Mouse (Mus musculus) thymus, postnatal 25 days (tissue): ENCODE measurements around the gene Gcm1.
A peak's percentile ranks its signal among the peaks of the same experiment; 100 is the strongest.
"Not testable (repeated sequence)": the region's sequence is repeated elsewhere in the genome, so short reads cannot be mapped to it uniquely, and the experiment has no call there.

Source experiments
- DNase-seq: peaks from one replicate; pipeline ENCODE4 v3.0.0; 2022

Gene Gcm1

DNA sequence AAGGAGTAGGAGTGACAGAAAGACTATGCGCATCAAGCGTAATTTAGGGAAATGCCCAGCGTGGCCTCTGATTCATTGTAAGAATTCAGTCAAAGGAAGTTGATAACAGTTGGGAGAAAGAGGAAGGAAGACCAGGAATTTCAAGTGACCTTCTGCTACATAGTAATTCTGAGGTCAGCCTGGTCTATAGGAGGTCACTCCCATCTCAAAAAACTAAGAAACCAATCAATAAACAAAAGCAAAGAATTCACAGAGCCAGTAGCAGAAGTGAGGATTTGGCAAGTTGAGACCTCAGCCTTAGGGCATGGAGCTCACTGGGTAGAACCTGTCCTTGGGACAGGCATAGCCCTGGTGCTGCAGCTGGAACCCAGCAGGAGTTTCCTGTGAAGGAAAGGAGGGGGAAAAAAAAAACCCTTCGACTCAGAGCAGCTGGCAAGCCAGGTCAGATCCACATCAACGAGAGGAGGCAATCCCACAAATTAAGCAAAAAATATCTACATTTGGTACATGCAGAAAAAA, 1.2 kb upstream of the Gcm1 start:
- no peak for DNase-seq

DNA sequence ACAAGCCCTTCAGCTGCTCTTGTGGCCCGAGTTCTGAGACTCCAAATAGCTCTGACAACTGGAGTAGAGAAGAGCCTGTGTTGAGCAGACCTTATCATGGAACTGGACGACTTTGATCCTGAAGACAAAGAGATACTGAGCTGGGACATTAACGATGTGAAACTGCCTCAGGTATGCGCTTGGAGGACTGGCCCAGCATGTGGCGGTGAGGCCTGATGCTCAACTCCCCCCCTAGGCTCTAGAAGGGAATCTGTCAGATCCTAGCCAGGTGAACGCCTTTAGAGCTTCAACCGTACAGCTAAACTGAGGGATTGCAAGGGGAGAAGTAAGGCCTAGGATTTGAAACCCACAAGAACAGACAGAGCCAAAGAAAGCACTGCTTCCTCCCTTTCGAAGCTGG, 2.1 kb downstream of the Gcm1 start:
- DNase-seq = no peak

DNA sequence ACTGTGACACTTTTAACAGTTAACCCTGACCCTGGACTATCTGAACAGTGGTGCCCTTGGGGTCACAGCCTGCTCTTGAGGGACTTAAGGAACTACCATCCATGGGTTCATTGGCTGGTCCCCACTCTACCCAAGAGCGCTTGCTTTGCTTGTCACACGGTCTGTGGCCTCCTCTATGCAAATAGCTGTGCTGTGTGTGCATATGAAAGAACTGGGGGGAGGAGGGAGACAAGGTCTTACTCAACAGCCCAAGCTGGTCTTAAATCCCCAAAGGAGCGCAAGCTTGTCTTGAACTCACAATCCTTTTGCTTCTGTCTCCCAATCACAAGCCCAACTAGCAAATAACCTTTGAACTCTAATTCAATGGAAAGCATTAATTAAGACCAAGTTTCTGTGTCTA, 2.6 kb downstream of the Gcm1 start:
- DNase-seq = no peak

DNA sequence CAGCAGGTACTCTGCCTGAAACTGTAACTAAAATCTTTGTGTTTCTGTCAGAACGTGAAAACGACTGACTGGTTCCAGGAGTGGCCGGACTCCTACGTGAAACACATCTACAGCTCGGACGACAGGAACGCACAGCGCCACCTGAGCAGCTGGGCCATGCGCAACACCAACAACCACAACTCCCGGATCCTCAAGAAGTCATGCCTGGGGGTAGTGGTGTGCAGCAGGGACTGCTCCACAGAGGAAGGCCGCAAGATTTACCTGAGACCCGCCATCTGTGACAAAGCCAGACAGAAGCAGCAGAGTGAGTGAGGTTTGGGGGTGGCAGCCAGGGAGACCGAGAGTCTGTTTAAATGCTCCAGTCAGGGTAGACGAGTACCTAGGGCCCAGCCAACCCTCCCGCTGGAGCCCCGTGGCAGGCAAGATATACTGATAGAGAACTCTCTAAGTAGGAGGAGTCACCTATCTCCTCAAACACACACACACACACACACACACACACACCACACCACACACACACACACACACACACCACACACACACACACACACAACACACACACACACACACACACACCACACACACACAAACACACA, 7.9 kb downstream of the Gcm1 start:
- DNase-seq = no peak

DNA sequence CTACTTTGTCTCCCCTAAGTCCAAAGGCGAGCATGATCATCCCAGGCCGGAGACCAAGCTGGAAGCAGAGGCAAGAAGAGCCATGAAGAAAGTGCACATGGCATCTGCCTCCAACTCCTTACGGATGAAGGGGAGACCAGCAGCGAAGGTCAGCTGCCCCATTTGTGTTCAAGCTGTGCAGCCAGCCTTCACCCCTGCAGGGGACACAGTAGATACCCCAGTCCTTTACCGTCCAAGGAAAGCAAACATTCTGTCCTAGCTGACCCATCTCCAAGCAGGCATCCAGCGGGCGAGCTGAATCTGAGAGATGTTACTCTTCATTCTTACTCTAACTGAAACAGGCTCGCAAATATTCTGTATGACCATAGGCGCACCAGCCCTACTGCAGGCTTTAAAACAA, 10.7 kb downstream of the Gcm1 start:
- DNase-seq = no peak

DNA sequence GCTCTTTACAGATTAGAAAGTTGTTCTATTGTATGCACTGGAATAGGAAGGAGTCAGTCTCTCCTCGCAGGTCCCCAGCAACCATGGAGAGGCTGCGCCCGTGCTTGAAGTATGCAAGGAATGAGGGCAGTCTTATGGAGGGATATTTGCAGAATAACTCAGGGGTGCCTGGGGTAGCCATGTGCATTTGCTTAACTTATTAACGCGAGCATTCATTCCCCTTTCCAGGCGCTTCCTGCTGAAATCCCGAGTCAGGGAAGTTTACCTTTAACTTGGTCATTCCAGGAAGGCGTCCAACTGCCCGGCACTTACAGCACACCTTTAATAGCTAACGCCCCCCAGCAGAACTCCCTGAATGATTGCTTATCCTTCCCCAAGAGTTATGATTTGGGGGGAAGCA, 12.4 kb downstream of the Gcm1 start:
- DNase-seq = no peak

DNA sequence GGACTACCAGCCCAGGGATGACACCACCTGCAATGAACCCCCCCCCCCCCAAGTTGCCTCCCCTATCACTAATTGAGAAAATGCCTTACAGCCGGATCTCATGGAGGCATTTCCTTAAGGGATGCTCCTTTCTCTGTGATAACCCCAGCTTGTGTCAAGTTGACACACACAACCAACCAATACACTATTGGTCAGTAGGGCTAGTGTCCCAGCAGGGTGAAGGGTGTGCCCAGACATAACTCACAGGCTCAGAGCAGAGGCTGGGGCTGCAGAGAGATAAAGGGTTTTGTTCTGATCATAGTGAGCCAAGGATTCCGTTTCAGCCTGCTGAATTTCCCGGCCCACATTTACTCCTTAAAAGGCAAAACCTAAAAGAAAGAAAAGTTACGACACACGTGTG, 18.8 kb downstream of the Gcm1 start:
- DNase-seq = no peak

DNA sequence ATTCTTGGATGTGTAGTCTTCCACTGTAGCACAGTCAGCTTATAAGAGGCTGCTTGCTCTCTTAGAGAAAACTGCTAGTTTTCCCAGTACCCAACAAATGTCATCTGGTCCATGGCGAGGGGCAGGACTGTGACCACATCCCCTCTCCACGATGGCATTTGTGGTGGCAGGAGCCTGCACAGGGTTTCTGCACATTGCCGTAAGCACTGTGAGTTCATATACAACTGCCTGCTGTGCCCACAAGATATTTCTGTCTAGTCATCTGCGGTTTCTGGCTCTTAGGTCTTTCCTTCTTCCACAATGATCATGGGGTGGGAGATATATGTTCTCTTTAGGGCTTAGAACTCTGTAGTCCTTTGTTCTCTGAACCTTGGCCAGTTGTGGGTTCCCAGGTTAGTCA, 19.9 kb downstream of the Gcm1 start:
- no peak for DNase-seq

DNA sequence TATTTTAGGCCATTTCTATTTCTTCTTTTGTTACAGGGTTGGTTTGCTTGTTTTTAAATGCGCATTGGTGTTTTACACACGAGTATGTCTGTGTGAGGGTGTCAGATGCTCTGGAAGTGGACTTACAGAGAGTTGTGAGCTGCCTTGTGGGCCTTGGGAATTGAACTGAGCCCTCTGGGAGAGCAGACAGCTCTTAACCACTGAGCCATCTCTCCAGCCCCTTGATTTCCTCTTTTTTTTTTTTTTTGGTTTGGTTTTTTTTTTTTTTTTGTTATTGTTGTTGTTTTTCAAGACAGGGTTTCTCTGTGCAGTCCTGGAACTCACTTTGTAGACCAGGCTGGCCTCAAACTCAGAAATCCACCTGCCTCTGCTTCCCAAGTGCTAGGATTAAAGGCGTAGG, 21.6 kb downstream of the Gcm1 start:
- DNase-seq = not testable (repeated sequence)

DNA sequence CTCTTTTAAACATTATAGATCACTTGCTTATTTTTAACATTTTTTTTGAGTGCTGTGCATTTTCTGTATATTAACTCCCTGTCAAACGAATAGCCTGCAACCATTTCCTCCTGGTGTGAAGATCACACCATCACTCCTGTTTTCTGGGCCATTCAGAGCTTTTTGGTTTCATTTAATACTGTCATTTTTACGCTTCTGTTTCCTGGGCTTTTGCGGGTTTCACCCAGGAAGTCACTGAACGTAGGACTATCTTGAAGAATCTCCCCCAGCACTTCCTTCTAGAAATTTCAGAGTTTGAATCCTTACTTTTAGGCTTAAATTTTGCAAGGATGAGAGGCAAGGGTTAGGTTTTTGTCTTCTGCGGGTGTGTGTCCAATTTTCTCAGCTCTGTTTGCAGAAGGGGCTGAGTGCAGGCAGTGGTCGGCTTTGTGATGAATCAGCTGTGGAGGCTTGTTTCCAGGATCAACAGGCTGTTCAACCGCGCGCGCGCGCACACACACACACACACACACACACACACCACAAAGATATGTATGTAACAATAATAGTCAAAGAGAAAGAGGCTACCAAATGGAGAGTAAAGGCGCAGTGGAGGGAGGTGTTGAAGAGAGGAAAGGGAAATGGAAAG, 22.1 kb downstream of the Gcm1 start:
- DNase-seq = peak; percentile 10

DNA sequence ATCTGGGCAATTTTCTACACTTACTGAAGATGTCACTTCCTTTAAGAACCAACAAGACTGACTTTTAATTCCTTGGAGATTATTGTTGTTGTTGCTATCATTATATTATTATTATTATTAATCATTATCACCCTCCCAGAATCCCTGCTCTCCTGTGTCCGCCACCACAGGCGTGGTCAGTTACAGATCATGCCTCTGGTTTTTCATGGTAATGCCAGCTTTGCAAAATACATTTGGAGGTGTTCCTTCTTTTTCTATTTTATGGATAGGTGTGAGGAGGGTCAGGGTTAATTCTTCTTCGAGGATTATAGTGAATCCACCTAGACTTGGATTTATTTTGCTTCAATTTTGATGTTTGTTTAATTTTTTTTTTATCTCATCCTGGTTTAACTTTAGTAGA, 23.5 kb downstream of the Gcm1 start:
- no peak for DNase-seq

DNA sequence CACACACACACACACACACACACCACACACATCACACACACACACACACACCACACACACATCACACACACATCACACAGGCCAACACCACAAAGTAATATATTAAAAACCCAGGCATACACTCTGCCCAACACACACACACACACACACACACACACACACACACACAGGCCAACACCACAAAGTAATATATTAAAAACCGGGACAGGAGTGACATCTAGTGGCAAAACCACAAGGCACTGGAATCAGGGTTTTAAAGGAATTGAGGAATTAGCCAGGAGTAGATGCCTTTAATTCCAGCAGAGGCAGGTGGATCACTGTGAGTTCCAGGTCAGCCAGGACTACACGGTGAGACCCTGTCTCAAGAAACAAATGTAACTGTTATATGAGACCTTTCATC, 26.5 kb downstream of the Gcm1 start:
- no peak for DNase-seq

DNA sequence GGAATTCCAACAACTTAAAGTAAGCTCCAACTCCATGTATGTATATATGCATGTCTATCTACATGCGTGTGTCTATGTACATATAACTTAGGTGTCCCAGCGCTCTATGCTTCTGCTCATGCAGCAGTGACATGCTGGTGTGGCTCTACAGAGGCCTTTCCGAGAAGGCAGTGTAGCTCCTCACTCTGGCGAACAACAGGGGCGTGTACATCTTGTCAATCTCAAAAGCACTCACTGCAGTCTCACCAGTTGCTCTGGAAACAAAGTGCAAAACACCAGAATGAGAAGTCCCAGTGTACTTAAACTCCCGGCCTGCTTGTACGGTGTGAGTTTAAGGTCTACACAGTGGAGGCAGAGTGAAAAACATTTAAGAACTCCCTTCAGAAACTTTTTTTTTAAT, 30.1 kb downstream of the Gcm1 start:
- DNase-seq = no peak

DNA sequence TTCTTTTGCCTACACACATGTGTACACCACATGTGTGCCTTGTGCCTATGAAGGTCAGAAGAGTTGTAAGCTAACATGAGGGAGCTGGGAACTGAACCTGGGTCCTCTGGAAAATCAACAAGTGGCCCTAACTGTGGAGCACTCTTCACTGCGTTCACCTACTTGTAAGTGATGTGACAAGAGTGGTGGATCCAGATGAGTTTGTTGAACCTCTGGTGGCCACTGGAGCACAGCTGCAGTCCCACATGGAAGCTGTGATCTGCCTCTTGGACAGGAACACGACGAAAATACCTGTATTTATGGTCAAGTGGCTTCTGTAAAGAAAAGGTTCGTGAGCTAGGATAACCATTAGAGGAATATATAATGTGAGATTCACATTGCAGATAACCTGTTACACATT, 32.6 kb downstream of the Gcm1 start:
- DNase-seq = no peak

DNA sequence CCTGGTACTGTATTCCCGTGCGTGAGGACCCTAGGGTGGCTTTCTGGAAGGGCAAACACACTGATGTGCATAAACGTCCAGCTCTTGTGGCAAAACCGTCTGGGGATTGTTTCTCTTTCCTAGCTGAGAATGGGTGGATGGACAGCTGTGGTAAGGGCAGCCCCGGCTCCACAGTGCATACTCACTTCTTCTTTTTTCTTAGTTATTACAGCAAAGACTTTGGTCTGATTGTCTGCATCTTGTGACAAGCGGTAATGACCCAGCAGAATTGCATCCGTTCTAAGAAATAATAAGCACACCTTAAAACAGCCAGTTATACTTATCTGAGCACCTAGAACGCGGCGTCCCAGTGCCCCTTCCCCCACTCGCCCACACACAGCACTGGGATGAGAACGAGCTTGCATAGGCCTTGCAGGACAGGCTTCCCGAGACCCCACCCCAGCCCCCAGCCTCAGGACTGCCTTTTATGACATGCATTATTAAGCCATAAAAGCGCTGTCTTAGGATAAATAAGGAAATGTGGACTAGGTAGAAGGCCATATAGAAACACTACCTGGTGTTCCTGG, 34.1 kb downstream of the Gcm1 start:
- no peak for DNase-seq

DNA sequence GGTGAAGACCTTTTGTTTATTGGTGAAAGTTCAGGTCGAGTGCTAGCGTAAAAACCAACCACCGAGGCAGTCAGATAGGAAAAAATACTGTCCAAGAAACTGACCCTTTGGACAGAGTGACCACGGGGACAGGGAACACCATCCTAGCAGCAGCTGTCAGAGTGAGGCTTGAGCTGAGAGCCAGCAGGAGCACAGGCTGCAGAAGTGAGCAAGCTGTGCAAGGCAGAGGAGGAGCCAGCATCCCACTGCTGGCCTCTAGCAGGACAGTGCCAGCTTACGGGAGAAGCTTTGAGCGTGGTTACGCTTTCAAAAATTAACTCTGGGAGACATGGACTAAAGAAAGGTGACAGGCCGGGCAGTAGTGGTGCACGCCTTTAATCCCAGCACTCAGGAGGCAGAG, 36.0 kb downstream of the Gcm1 start:
- no peak for DNase-seq

DNA sequence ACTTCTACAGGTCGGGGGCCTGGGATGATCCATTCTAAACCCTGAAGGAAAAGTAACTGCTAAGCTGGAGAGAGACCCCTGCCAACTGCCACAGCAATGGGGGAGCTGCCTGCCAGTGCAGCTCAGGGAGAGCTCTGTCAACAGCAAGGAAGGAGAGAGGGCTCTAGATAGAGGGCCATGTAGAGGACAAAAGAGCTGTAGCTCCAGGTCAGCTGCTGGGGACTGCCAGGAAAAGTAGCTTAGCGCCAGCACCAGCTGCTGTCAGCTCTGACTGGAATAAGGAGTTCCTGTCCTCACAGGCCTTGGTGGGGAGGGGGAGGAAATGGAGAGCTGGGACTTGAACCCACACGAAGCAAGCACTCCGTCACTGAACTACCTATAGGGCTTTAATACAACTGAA, 36.8 kb downstream of the Gcm1 start:
- no peak for DNase-seq

DNA sequence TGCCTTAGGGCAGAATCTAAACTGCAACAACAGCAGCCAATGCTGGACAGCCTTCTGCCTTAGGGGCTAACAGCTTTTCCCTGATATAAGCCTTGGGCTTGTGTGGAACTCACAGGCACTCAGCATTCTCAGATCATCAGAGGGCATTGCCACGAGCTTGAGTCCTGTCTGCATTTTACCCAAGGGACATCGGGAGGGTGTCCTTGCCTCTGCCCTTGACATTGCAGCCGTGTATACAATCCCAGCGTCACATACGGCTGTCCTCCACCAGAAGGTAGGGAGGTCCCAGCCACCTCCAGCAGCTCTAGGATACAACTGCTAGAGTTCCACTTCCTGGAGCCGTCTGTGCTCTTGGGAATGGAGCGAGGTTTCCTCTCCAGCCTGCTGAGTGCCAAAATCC, 37.2 kb downstream of the Gcm1 start:
- DNase-seq = no peak

DNA sequence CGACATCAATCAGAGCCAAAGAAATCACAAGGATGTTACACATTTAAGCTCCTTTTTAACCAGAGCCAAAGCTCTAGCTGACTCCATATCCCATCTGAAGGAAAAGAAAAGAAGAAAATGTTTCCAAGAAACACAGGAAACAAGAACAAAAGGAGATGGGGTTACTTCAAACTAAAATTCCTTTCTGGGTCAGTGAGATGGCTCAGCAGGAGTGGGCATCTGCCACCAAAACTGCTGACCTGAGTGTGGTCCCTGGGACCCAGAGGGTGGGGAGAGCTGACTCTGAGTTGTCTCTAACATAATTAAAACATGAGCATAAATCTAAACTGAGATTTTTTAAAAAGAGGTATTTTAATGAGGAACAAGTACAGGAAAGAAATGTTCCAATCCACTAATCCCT, 38.2 kb downstream of the Gcm1 start:
- DNase-seq = no peak

DNA sequence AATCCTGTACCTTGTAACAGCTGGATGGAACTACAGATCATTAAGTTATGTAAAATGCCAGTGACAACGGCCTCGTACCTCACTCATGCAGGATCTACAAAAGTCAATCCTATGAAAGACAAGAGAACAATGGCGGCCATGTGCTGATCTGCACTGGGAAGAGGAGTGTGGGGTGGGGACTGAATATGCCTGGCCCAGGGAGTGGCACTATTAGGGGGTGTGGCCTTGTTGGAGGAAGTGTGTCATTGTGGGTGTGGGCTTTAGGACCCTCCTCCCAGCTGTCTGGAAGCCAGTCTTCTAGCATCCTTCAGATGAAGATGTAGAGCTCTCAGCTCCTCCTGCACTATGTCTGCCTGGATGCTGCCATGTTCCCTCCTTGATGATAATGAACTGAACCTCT, 38.9 kb downstream of the Gcm1 start:
- DNase-seq = no peak

DNA sequence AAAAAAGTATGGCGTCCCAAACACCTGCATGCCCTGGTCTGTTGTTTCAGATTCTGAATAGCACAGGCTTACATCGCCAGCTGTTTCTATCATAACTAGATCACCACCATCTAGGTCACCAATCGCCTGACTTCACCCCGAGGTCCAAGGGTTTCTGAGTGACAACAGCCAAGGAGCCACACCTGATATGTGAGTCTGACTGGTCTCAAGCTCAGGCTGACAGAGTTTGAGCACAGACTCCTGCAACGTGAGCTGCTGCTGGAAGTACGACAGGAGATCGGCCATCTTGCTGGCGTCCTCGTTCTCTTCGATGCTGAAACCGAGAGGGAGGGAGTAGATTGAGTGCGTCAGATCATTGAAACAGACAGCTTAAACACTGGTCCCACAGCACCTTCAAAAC, 44.0 kb downstream of the Gcm1 start:
- no peak for DNase-seq

DNA sequence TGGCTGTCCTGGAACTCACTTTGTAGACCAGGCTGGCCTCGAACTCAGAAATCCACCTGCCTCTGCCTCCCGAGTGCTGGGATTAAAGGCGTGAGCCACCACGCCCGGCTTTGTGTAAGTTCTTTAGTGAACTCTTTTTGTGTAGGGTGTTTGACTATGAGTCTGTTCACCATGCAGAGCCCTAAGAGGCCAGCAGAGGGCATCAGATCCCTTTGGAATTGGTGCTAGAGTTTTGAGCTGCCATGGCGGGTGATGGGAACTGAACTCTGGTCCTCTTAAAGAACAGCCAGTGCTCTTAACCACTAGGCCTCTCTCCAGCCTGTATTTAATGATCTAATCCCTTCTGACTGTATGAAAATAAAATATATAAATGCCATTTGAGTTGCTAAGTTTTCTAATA, 44.7 kb downstream of the Gcm1 start:
- DNase-seq = peak; percentile 23

DNA sequence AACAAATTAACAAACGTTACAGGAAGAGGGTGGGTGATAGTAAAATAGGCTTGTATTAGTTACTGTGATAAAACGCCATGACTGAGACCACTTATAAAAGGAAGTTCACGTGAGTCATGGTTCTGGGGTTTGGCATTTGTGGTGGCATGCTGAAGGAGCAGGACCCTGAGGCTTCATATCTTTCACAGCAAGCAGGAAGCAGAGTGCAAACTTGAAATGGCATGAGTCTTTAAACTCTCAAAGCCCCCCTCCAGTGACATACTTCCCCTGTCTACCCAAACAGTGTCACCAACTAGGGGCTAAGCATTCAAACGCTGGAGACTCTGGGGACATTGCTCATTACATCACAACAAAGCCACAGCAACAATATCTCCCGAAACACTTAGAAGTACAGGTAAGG, 49.2 kb downstream of the Gcm1 start:
- DNase-seq = peak; percentile 10

DNA sequence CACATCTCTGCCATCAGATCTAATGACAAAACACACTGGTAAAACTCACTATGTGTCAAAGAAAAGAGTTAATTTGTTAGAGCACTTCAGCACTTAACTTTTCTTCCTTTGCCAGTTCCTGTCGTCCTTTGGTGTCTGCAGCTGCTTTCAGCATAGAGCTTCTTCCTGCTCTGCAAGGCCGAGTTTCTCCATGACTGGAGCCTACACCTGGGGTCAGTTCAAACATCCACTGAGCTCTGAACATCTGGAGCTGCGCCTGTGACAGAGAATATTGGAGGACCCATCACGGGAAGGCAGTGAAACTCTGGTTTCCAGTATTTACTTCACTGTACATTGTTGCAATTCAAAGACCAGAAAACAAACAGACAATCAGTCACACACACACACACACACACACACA, 49.7 kb downstream of the Gcm1 start:
- DNase-seq = peak; percentile 53
